Mouse (Mus musculus) heart, adult 2 months (tissue): Measurements from ENCODE around the gene Pip5k1c.

Experiments used
- CTCF ChIP-seq: fragments of 200-600 bp; IDR thresholded peaks from 2 replicates; pipeline ENCODE4 v1.8.1; 2022; ENCODE audit warnings: antibody characterized with exemption, mild to moderate bottlenecking, moderate library complexity
- POLR2A ChIP-seq: fragments of 200-500 bp; IDR thresholded peaks from 2 replicates; pipeline ENCODE4 v1.6.1; 2011; ENCODE audit warnings: mild to moderate bottlenecking, low read depth, low read length, control low read depth; ENCODE audit not compliant: insufficient read depth

- TF ChIP-seq CTCF (no peak), POLR2A (no peak)
Measured at GRCm38 (mm10) chr10:81325176-81325575, 32.4 kb downstream of the Pip5k1c start.
